Mouse (Mus musculus): Measurements from ENCODE around the gene Gm5798. TPM values are rescaled to one million over a fixed set of nuclear protein-coding genes. Genes with fewer than 3 reads are reported as not detected.

The Gm5798 gene
- polyA plus RNA-seq (2014; fragmentation: Illumina TruSeq; extraction: RNeasy Lipid Tissue Mini Kit (QIAGEN cat#74804); ENCODE audit: low read depth, low replicate concordance), result 17.3 TPM

DNA sequence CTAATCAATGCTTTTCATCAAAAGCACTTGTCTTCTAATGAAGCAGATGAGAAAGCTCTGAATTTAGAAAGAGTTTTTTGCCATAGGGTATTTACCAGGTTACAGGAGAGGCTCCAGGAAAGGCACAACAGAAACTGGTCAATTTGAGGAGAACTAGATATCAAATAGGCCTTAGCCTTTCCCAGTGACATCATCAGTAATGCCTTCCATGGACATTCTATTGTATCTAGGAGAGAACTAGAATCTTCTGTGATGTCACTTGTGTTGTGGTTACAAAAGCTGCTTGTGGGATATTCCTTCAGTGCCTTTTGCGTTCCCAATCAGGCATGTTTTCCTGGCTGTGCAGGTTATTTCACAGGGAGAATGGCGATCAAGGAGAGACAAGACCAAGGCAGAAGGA lies at the start of gene Gm5798:
Gene Gm5798 (plus strand): TSS at position 301 of the 400 bp plus-strand sequence.

GRCm38 (mm10) chr14:41386279-41386678 lies 37.9 kb downstream of the Gm5798 start, which contains the start of gene Gm7945:
Gm7945 (minus strand) TSS chr14:41386379.

Other genes starting within 250 kb of the Gm5798 start
- gene Mat1a, start 243.6 kb upstream of the Gm5798 start, polyA plus RNA-seq (2014; fragmentation: Illumina TruSeq; extraction: RNeasy Lipid Tissue Mini Kit (QIAGEN cat#74804); ENCODE audit: low read depth, low replicate concordance), result 0.24 TPM
- 0.08 TPM for gene Sftpa1, start 216.8 kb upstream of the Gm5798 start, polyA plus RNA-seq (2014; fragmentation: Illumina TruSeq; extraction: RNeasy Lipid Tissue Mini Kit (QIAGEN cat#74804); ENCODE audit: low read depth, low replicate concordance)
- 0.25 TPM for gene Mbl1, start 197.2 kb upstream of the Gm5798 start, polyA plus RNA-seq (2014; fragmentation: Illumina TruSeq; extraction: RNeasy Lipid Tissue Mini Kit (QIAGEN cat#74804); ENCODE audit: low read depth, low replicate concordance)
- gene Sftpd, start 163.5 kb upstream of the Gm5798 start, polyA plus RNA-seq (2014; fragmentation: Illumina TruSeq; extraction: RNeasy Lipid Tissue Mini Kit (QIAGEN cat#74804); ENCODE audit: low read depth, low replicate concordance), result not detected
- gene Gm2832, start 69.8 kb upstream of the Gm5798 start, polyA plus RNA-seq (2014; fragmentation: Illumina TruSeq; extraction: RNeasy Lipid Tissue Mini Kit (QIAGEN cat#74804); ENCODE audit: low read depth, low replicate concordance), result 10.9 TPM
- 3.4 TPM for gene Gm7945, start 37.8 kb downstream of the Gm5798 start, polyA plus RNA-seq (2014; fragmentation: Illumina TruSeq; extraction: RNeasy Lipid Tissue Mini Kit (QIAGEN cat#74804); ENCODE audit: low read depth, low replicate concordance)
- 1.5 TPM for gene Gm6482, start 59.7 kb downstream of the Gm5798 start, polyA plus RNA-seq (2014; fragmentation: Illumina TruSeq; extraction: RNeasy Lipid Tissue Mini Kit (QIAGEN cat#74804); ENCODE audit: low read depth, low replicate concordance)
- gene Gm7954, start 104.9 kb downstream of the Gm5798 start, polyA plus RNA-seq (2014; fragmentation: Illumina TruSeq; extraction: RNeasy Lipid Tissue Mini Kit (QIAGEN cat#74804); ENCODE audit: low read depth, low replicate concordance), result 1.5 TPM
- 197 TPM for gene Gm3486, start 140.9 kb downstream of the Gm5798 start, polyA plus RNA-seq (2014; fragmentation: Illumina TruSeq; extraction: RNeasy Lipid Tissue Mini Kit (QIAGEN cat#74804); ENCODE audit: low read depth, low replicate concordance)
- 1.1 TPM for gene Gm7970, start 207.0 kb downstream of the Gm5798 start, polyA plus RNA-seq (2014; fragmentation: Illumina TruSeq; extraction: RNeasy Lipid Tissue Mini Kit (QIAGEN cat#74804); ENCODE audit: low read depth, low replicate concordance)
- 22.2 TPM for gene 1700049E17Rik2, start 224.6 kb downstream of the Gm5798 start, polyA plus RNA-seq (2014; fragmentation: Illumina TruSeq; extraction: RNeasy Lipid Tissue Mini Kit (QIAGEN cat#74804); ENCODE audit: low read depth, low replicate concordance)